Mouse (Mus musculus) left cerebral cortex, adult 2 months (tissue): Measurements from ENCODE around the gene Lamb2. TPM values are rescaled to one million over a fixed set of nuclear protein-coding genes. Genes with fewer than 3 reads are reported as not detected.

Source experiments
- DNase-seq, 2 experiments: peaks; one replicate each; pipeline ENCODE4 v3.0.0; 2021 to 2022; ENCODE audit warnings: low spot score in 2 of 2, mixed read lengths in 1 of 2; ENCODE audit errors: extremely low spot score in 1 of 2
- H3K27ac ChIP-seq: fragments of 200-600 bp; 2 replicates; pipeline ENCODE4 v1.8.1; 2022
- H3K4me3 ChIP-seq: fragments of 200-600 bp; 2 replicates; pipeline ENCODE4 v1.8.1; 2022
- CTCF ChIP-seq: fragments of 200-600 bp; IDR thresholded peaks from 2 replicates; pipeline ENCODE4 v1.8.1; 2022; ENCODE audit warnings: antibody characterized with exemption, mild to moderate bottlenecking, moderate library complexity
- intact Hi-C: fragments of 180-260 bp; cut with DNase I; formaldehyde crosslinking; loops from one replicate; pipeline ENCODE4 v1.15.1; 2025
- total RNA-seq, 2 experiments: library from RNA; stranded (reverse); gene quantifications; 2 replicates each; pipeline ENCODE4 v1.2.3; 2021

The Lamb2 gene
- total RNA-seq, 2 experiments from 2014 or later = 28.2 to 29.4 TPM

- Histone ChIP-seq H3K4me3 (no peak overlapping the region), H3K27ac (no peak overlapping the region)
- intact Hi-C loops = no loop called here
- no peak for TF ChIP-seq CTCF
- no peak for DNase-seq
These were observed 13.3 kb upstream of the Lamb2 start for GRCm38 (mm10) chr9:108466219-108466618.

DNA sequence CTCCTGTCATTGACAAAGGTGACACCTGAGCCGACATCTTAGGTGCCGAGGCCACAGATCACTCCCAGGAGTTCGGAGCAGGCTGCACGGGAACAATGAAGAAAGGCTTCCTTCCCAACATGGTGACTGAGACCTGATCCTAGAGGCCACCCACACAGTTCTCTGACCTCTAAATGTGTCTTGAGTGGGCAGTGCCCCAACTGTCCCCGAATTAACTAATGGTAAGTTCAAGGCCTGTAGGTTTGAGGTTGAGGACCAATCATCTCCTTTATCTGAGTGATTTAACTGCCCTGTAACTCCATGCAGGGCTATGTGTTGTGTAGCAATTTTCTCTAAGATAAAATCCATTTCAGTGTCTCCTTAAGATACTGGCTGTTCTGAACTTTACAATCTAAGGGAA lies 10.1 kb upstream of the Lamb2 start:
- intact Hi-C loops = no loop called here
- no peak for DNase-seq
- Histone ChIP-seq H3K27ac (no peak overlapping the region), H3K4me3 (no peak overlapping the region)
- no peak for TF ChIP-seq CTCF

DNA sequence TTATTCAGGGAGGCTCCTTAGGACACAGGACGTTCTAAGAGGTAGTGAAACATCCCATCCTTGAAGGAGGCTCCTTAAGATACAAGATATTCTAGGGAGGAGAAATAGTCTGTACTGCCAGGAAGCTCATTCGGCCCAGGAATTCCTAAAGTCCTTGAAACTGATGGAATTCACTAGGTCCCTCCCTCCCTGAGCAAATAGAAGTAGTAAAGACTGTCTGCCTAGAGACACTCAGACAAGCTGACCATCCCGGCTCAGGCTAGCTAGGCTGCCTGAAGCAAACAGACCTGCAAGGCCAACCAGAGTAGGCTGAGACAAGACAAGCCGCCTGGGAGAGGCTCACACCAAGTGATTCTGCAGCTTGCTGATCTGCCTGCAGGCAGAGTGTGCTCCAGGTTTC lies 9.7 kb upstream of the Lamb2 start:
- H3K4me3 ChIP-seq = no peak overlapping the region
- DNase-seq = no peak
- intact Hi-C loops = no loop called here
- TF ChIP-seq CTCF = no peak
- H3K27ac ChIP-seq = no peak overlapping the region

GRCm38 (mm10) chr9:108474528-108474927 lies 5.0 kb upstream of the Lamb2 start:
- Histone ChIP-seq H3K4me3 (no peak overlapping the region), H3K27ac (no peak overlapping the region)
- no peak for TF ChIP-seq CTCF
- intact Hi-C loops = no loop called here
- no peak for DNase-seq

DNA sequence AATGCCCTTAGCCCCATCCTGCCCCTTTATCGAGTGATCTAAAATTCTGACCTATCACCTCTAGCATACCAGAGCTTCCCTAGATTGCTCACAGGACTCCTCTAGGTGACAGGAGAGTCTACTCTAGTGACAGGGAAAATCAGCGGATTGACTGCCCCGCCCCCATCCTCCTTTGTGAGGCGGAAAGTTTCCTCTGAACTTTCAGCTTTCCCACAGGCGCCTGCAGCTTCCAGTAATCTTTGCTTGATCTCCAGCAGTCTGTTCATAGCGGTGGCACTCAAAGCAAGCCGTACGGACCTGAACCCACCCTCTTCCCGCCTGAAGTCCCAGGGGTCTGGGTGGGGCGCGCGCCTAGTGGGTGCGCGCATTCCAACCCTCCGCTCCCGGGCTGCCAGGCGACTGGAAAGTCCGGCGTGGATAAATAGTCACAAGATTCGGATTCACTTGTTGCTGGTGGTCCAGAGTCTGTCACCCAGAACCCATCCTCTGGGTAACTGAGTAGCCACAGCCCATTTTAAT lies 839 bp upstream of the Lamb2 start:
- DNase-seq = no peak
- intact Hi-C loops = no loop called here
- Histone ChIP-seq H3K27ac (peak overlapping the region; percentile 64), H3K4me3 (peak overlapping the region; percentile 38)
- no peak for TF ChIP-seq CTCF

GRCm38 (mm10) chr9:108479241-108479640 lies 295 bp upstream of the Lamb2 start:
- DNase-seq = no peak
- H3K27ac ChIP-seq = no peak overlapping the region
- peak overlapping the region; percentile 38 for H3K4me3 ChIP-seq
- TF ChIP-seq CTCF = no peak
- intact Hi-C loops = no loop called here

GRCm38 (mm10) chr9:108480813-108481519 lies 1.4 kb downstream of the Lamb2 start:
- DNase-seq = no peak
- H3K27ac ChIP-seq = no peak overlapping the region
- no peak for TF ChIP-seq CTCF
- no peak overlapping the region for H3K4me3 ChIP-seq
- intact Hi-C loops = no loop called here

DNA sequence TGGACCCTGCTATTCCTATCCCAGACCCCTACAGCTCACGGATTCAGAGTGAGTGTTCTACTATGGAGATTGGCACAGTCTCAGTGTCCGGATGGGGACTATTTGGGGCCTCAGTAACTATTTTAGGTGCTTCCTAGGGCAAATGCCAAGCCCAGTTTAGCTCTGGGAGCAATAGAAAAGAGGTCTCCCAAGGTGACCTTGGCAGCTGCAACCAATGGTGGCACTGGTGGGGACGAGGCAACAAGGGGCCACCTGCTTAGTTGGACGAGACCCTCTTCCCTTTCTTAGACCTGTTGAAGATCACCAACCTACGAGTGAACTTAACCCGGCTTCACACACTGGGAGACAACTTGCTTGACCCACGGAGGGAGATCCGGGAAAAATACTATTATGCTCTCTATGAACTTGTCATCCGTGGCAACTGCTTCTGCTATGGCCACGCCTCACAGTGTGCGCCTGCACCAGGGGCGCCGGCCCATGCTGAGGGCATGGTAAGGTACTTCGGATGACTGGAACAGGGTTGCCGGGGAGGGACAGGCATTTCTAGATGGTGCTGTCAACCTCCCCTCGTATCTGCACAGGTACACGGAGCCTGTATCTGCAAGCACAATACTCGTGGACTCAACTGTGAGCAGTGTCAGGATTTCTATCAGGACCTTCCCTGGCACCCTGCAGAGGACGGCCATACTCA lies 2.1 kb downstream of the Lamb2 start:
- DNase-seq = no peak
- TF ChIP-seq CTCF = no peak
- Histone ChIP-seq H3K27ac (no peak overlapping the region), H3K4me3 (no peak overlapping the region)
- intact Hi-C loops = no loop called here

- TF ChIP-seq CTCF = no peak
These were observed 3.7 kb downstream of the Lamb2 start for GRCm38 (mm10) chr9:108483051-108483790.

GRCm38 (mm10) chr9:108484021-108484420 lies 4.5 kb downstream of the Lamb2 start:
- intact Hi-C loops = no loop called here
- no peak for DNase-seq

More at GRCm38 (mm10) chr9:108483051-108483790, 3.7 kb downstream of the Lamb2 start:
- no peak overlapping the region for H3K4me3 ChIP-seq
- DNase-seq = no peak
- intact Hi-C loops = no loop called here
- H3K27ac ChIP-seq = no peak overlapping the region

DNA sequence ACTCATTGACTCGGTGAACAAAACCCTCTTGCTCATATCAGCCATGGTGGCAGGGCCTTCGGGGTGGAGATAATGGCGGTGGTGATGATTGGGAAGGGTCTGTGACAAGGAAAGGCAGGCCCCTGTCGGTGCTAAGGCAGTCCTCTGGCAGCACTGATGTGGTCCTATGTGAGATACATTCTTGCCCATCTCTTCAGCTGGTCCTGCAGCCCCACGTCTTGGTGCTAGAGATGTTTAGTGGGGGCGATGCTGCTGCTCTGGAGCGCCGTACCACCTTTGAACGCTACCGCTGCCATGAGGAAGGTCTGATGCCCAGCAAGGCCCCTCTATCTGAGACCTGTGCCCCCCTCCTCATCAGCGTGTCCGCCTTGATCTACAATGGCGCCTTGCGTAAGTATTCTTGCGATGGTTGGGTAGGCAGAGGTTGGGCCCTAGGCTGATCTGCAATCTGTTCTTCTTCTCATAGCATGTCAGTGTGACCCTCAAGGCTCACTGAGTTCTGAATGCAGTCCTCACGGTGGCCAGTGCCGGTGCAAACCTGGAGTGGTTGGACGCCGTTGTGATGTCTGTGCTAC lies 5.9 kb downstream of the Lamb2 start:
- DNase-seq = no peak
- intact Hi-C loops = no loop called here
- TF ChIP-seq CTCF = no peak
- H3K4me3 ChIP-seq = no peak overlapping the region
- no peak overlapping the region for H3K27ac ChIP-seq

More at GRCm38 (mm10) chr9:108484021-108484420, 4.5 kb downstream of the Lamb2 start:
- H3K27ac ChIP-seq = no peak overlapping the region
- TF ChIP-seq CTCF = no peak
- H3K4me3 ChIP-seq = no peak overlapping the region

DNA sequence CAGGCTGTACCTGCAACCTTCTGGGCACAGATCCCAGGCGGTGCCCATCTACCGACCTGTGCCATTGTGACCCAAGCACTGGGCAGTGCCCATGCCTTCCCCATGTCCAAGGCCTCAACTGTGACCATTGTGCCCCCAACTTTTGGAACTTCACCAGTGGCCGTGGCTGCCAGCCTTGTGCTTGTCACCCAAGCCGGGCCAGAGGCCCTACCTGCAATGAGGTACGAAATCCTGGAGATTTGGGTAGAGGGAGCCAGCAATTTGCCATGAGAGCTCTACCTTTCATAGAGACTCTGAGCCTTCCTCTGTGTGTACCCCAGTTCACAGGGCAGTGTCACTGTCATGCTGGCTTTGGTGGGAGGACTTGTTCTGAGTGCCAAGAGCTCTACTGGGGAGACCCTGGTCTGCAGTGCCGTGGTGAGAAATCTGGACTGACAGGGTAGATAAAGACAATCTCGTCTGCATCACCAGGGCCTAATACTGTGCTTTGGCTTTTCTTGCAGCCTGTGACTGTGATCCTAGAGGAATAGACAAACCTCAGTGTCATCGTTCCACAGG lies 7.5 kb downstream of the Lamb2 start:
- Histone ChIP-seq H3K4me3 (no peak overlapping the region), H3K27ac (no peak overlapping the region)
- intact Hi-C loops = no loop called here
- DNase-seq = no peak
- TF ChIP-seq CTCF = no peak
